Mouse (Mus musculus): ENCODE data around the gene Exog.

DNA sequence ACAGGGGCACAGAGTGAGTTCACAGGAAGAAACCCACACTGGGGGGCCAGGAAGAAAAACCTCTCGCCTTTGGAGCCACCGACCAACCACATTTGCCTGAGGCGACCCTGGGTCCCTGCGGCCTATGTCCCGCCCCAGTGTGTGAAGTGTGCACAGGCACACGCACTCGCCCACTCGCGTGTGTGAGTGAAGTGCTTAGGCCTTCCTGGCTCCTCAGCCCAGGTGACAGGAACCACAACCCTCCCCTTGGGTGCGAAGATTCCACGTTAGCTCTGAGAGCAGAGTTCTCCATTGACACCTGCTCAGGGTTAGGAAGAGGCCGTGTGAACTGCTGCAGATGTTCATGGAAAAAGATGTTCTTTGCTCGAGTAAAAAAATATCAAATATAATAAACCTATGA lies 40.1 kb downstream of the Exog start:
- no peak for TF ChIP-seq EP300 (IDR thresholded peaks at IDR 0.05)
- no peak for TF ChIP-seq CTCF (IDR thresholded peaks at IDR 0.05)
